Mouse (Mus musculus) kidney, adult 8-10 months (tissue): ENCODE data around the gene Mafg.
"Not testable (repeated sequence)": the region's sequence is repeated elsewhere in the genome, so short reads cannot be mapped to it uniquely, and the experiment has no call there.

Experiments used
- DNase-seq, 2 experiments: peaks; one replicate each; pipeline ENCODE4 v3.0.0; 2022

Gene Mafg

DNA sequence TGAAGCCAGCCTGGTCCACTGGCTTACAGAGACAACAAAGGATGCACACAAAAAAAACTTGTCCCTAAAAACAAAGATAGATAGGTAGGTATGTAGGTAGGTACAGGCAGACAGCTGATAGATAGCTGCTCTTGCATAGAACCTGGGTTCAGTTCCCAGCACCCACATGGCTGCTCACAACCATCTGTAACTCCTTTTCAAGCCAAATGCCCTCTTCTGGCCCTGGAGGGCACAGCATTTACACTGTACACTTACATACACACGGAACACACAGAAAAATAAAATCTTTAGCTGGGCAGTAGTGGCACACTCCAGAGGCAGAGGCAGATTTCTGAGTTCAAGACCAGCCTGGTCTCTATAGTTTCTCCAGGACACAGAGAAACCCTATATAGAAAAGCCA lies 49.5 kb downstream of the Mafg start:
- no peak for DNase-seq

DNA sequence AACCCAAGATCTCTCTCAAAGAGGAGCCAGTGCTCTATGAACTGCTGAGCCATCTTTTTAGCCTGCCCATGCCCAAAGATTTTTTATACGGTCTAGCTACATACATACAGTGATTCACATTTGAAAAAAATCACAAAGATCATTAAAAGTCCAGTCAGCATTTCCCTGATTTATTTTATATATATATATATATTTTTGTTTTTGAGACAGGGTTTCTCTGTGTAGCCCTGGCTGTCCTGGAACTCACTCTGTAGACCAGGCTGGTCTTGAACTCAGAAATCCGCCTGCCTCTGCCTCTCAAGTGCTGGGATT lies 50.5 kb downstream of the Mafg start:
- DNase-seq, result not testable (repeated sequence)

DNA sequence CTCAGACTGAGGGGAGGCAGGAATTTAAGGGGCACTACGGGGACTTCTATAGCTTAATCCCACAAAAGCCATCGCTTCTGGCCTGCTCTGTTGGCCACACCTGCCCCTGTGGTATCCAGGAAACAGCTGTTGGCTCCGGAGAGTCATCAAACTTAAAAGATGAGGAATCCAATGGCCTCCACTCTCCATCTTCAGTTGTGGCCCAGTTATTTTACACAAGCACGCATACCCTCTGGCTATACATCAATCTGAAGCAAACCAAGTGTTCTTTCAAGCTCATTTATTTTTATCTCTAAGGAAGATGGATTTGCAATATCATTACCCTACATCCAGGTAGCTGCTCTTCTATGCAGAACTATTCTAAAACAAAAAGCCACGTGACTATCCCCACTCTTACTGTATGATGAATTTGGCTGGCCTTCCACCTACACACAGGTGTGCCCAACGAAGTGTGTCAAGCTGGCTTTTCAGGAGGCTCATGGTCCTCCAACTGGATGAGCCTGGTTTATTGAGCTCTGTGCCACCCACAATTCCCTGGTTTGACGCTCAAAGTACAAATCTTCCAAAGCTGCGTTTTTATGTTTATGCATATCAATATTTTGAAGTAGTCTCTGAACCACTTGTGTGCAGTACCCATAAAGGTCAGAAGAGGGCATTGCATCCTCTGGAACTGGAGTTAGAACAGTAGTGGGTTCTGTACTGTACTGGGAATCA lies 51.0 kb downstream of the Mafg start:
- DNase-seq, result peak; percentile 36 to 63

DNA sequence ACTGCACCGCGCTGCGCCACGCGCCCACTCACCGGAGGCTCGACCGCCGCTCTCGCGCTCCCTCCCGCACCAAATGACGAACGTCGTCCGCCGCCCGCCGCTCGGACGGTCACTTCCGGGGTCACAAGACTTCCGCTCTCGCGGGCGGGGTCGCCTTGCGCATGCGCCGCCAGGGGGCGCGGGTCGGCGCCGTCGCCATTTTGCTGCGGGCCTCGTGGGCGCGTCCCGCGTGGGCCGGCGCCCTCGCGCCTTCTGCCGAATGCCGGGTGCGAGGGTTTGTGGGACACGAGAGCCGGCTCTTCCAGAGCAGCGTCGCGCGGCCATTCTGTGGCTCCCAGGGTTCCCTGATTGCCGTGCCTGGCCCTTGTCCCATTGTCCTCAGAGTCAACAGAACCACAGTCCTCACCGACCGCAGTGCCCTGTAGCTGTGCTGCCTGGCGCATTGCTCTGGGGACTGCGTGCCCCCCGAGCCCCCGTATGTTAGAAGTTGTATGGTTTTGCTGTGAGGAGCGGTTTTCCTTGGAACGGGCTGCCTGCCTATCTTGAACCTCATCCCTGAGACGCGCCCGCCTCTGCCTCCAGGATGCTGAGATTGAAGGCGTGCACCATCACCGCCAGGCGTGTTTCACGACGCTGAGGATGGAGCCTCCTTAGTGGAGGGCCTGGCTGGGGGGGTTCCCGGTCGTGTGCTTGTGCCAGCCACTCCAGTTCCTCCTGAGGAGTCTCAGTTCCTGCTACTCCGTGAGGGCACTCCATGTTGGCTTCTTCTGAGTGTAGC lies 51.7 kb downstream of the Mafg start, which contains the start of gene Arhgdia:
TSS of gene Arhgdia (minus strand) at position 135 of the 778 bp plus-strand sequence.
- peak; percentile 76 to 85 for DNase-seq

DNA sequence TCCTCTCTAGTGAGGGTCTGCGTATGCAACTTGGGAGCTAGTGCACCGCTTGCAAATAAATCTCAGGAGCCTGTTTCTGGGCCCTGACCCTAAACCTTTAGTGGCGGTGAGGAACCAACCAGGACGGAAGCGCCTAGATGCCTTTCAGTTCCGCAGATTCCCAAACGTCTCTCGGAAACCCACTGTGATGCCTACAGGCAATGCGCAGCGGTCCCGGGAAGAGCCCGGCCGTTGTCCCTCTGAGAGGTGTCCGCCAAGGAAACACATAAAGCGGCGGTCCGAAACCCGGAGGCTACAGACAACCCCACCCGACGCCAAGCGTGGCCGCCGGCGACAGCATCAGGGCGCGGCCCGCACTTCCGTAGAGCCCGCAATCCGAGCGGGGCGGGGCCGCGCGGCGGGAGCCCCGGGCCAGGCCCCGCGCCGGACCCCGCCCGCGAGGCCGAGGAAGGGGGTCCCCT lies 52.5 kb downstream of the Mafg start:
- peak in 1 of 2 experiments; percentile 33 for DNase-seq

DNA sequence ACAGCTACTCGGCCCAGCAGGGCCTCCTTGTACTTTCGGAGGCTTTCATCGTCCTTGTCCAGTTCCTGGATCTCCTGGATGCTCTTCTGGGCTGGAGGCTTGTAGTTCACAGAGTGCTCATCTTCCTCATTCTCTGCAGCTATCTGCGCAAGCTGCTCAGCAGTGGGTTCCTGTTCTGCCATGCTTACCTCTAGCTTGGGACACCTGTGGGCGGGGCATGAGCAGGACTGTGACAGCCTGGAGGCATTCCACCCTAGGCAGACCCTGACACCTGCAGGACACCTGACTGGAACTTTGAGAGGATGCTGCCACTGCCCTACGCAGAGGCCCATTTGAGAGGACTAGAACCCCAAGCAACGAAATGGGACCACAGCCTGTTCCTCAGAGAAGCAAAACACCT lies 53.2 kb downstream of the Mafg start:
- peak; percentile 43 to 49 for DNase-seq

DNA sequence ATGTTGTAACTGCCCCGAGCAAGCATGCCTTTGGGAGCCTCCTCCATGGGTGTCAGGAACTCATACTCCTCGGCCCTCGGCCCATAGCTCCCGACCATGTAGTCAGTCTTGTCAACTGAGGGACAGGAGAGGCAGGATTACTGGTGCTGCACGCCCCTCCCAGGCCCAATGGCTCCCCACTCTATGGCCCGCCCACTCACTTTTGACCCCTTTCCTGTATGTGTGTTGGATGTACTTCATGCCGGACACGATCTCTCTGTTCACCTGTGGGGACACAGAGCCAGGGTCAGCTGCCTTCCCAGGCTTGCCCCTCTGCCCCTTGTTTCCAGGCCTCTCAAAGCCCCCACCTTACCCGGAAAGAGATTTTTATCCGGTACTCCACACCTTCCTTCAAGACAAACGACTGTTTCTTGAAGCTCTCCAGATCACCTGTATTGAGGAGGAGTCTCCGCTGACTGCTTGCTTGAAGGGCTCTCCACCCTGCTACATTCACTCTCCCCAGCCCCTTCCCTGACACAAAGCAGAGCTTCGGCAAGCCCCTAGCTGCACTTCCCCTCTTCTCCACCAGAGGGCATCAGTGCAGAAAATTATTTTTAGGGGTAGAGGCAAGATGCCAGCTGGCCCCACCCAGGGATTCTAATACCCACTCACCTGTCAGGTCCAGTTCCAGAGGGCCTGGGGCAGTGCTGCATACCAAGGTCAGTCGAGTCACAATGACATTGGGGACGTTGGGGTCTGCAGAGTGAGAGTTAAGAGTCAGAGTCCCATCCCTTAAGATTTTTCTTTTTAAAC lies 53.9 kb downstream of the Mafg start:
- DNase-seq, result peak; percentile 59 to 79

DNA sequence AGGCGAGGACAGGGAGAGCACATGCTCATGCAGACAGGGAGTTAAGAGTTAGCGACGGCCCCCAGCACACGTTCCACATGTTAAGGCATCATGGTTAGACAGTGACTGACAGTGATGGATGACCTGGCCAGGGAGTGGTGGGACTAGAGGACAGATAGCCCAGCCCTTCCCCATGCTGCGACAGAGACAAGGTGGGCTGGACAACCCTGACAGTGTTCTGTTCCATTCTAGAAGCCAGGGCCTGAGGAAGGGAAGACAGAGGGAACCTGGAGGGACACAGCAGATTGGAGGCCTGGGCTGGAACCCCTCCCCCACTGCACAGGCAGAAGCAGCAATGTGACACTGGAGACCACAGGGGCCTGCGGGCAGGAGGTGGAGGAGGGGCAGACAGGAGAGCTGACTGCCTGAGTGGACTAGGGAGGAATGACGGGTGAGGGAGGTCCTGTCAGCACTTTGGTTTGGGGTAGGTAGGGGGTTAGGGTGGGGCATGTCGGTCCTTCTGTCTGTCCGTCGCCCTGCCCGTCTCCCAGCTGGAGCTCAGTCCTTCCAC lies 54.6 kb downstream of the Mafg start:
- DNase-seq, result peak in 1 of 2 experiments; percentile 27

DNA sequence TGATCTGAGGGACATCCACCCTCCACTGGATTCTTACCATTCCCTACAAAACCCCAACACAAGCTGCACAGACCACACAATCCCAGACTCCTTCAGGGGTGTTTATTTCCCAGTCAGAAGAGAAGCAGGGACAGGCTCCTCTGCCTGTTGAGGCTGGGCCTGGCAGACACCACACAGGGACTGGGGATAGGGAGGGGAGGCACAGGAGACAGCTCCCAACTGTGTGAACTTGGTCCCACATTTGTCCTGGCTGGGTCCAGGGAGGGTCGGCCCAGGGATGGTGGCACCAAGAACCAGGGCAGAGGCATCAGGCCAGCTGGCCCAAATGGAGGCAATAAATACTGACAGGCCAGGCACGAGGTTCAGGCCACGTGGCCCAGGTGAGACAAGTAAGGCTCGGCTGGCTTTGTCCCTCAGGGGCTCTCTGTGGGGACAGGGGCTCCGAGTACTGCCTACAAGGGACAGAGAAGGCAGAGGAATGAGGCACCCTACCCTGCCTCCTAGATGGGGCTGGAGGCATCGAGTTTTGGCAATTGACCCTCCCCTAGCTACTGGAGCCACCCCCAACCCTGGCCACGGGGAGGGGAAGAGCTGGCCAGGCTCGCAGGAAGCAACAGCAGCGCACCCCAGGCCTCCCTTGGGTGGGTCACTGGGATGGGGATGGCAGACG lies 55.2 kb downstream of the Mafg start:
- peak; percentile 60 for DNase-seq

DNA sequence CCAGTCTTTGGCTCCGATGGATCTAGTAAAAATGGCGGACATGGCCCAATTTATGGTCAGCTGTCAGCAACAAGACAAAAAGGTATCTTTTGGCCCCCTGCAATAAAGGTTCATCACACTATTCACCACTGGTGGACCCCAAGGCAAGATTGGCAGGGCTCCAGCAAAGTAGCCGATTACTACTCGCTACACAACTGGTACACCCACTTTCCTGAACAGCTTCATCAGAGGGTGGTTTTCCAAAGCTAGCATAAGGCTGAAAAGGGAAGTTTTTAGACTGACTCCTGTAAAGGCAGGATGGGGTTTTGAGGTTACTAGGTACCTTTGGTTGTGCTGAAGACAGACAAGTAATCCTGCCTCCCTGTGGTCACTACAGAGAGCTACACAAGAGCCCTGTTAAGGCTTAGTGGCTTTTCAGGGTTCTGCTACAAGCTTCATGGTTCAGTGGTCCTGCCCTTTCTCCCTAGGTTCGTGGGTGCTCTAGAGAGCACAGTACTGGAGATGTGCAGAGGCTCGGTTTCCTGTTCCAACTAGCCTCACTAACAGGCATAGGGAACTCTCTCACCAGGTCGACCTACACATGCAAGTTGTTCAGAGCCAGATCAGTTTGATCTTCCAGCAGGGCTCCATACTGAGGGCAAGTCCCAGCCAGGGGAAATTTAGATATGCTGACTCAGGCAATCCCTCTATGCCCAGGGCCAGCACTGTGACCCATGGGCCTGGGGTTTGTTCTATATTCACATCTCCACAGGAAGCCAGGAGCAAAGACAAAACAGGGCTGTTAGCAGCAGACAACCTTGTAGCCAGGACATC lies 56.0 kb downstream of the Mafg start:
- DNase-seq, result peak; percentile 66 to 75

DNA sequence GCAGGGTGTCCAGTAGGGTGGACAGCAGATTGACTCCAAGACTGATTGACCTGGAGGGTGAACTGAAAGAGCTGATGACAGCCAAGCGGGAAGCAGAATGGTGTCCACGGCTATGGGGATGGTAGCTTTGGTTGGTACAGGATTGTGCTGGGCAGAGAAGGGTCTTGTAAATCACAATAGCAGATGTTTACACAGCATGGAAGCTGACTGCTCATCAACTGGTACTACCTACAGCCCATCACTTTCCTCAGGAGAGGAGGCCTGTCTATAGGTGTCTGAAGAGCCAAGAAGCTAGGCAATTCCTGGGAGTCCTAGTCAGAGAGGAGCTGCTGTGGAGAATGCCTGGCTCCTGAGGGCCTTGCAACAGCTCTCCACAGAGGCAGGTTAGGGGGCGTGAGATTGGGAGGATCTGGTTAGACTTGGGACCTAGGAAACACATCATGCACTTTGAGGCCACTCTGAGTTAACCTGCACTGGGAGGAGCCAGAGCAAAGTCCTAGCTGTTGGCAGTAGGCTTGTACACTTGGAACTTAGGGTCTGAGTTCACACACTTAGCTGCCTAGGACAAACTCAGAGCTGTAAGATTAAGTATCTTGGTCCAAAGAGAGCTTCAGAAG lies 56.9 kb downstream of the Mafg start:
- DNase-seq, result peak; percentile 85 to 91

DNA sequence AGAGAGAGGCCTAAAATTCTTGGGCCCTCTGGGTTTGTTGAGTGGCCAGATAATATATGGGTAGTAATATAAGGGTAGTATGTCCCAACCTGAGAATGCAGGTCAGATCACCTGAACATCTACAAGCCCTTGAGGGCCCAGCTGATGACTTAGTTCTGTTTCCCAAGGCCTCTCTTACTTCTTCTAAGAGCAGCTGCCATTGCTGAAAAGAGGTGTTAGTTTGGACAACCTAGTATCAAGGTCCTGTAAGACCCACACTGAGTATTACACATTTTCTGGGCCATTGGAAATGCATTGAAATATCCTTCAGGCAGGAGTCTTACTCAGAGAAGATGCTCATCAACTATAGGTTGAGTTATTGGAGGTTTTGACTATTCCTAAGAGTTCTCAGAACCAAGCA lies 57.5 kb downstream of the Mafg start:
- DNase-seq, result no peak
